Mouse (Mus musculus) embryonic facial prominence, embryonic 13.5 days (tissue): ENCODE measurements around the gene Alk. TPM values are rescaled to one million over a fixed set of nuclear protein-coding genes. Genes with fewer than 3 reads are reported as not detected.

Source experiments
- ATAC-seq: fragments of 200-750 bp; cut with Nextera tagmentation; 2 replicates; pipeline ENCODE4 v1.8.0; 2017; ENCODE audit warnings: low read depth; ENCODE audit not compliant: insufficient number of reproducible peaks, insufficient read depth, low FRiP score, low TSS enrichment
- H3K27ac ChIP-seq: fragments of 300-500 bp; sonication (generic); 2 replicates; pipeline ENCODE4 v1.5.1; 2015; ENCODE audit warnings: moderate library complexity, mild to moderate bottlenecking, inconsistent platforms
- H3K27me3 ChIP-seq: fragments of 300-500 bp; sonication (generic); 2 replicates; pipeline ENCODE4 v1.6.1; 2015; ENCODE audit warnings: mild to moderate bottlenecking, inconsistent platforms
- H3K36me3 ChIP-seq: fragments of 300-500 bp; sonication (generic); 2 replicates; pipeline ENCODE4 v1.6.1; 2015; ENCODE audit warnings: mild to moderate bottlenecking, inconsistent platforms
- H3K4me1 ChIP-seq: fragments of 300-500 bp; sonication (generic); 2 replicates; pipeline ENCODE4 v1.6.1; 2015; ENCODE audit warnings: inconsistent platforms
- H3K4me2 ChIP-seq: fragments of 300-500 bp; sonication (generic); 2 replicates; pipeline ENCODE4 v1.6.1; 2015; ENCODE audit warnings: moderate library complexity, mild to moderate bottlenecking, inconsistent platforms
- H3K4me3 ChIP-seq: fragments of 300-500 bp; sonication (generic); 2 replicates; pipeline ENCODE4 v1.5.1; 2015; ENCODE audit warnings: mild to moderate bottlenecking, inconsistent platforms
- H3K9ac ChIP-seq: fragments of 300-500 bp; sonication (generic); 2 replicates; pipeline ENCODE4 v1.6.1; 2015; ENCODE audit warnings: mild to moderate bottlenecking, inconsistent platforms
- H3K9me3 ChIP-seq: fragments of 300-500 bp; sonication (generic); 2 replicates; pipeline ENCODE4 v1.6.1; 2016; ENCODE audit warnings: inconsistent platforms
- WGBS: fragments of 180-500 bp; shearing (Covaris S2); methylation state at CpG from one replicate; pipeline ENCODE4 v1.1.7; 2015; ENCODE audit warnings: mixed read lengths; 5-methylcytosine and 5-hydroxymethylcytosine counted together
- polyA plus RNA-seq: library from polyadenylated mRNA; unstranded; fragments of >200 nt; fragmentation: Nextera tagmentation; extraction: Ambion mirVana; gene quantifications from 2 replicates; pipeline ENCODE4 v1.2.1, GENCODE M21; 2015

Alk gene
- polyA plus RNA-seq, 1 experiment from 2014 or later, result 0.51 TPM

DNA sequence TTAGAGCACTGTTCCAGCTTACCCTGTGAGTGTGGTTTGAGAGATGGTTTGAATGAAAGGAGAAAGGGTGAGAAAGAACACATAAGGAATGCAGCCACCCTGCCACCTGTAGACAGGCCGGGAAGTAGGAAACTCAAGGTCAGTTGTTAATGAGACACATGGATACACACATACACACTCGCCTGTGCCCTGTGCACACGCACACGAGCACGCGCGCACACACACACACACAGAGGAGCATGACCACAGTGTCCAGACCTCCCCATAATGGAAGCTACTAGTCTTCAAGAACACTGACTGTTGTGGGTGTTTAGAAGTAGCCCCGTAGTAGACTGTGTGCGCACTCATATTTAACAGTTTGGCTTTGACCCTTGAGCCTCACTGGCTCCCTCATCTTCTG lies 424.2 kb downstream of the Alk start:
- H3K27me3 ChIP-seq, result no peaks in the 10 kb centered on the region
- no peak overlapping the region for H3K27ac ChIP-seq
- H3K4me3 ChIP-seq, result no peak overlapping the region
- H3K36me3 ChIP-seq, result no peaks in the 10 kb centered on the region
- H3K9me3 ChIP-seq, result no peaks in the 10 kb centered on the region
- no peak for ATAC-seq
- H3K4me1 ChIP-seq, result 0 out of 2 replicates have a peak, but pooled peaks cover 7% of the 10 kb centered on the region
- WGBS, result 89% methylated on average over 9 of the region's 9 CpGs
- no peak overlapping the region for H3K4me2 ChIP-seq
- no peak overlapping the region for H3K9ac ChIP-seq

DNA sequence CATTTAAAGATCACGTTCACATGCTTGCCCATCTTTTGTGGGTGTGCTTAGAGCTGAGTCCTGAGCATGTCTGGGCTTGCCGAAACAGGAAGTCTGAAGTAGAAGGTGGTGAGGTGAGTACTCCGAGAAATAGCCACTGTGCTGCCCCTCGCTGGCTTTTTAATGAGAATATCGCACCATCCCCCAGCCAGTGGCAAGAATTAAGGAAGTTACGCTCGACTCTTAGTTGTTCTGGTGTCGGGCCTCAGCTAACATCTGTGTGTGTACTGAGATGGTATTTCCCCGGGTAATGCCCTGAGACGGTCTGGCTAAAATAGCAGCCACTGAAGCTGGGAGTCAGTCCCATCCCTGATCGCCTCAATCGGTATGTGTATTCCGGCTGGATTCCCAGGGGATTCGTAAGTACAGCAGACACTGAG lies 424.7 kb downstream of the Alk start:
- no peak overlapping the region for H3K27ac ChIP-seq
- WGBS, result 88% methylated on average over 14 of the region's 14 CpGs
- no peak overlapping the region for H3K4me3 ChIP-seq
- H3K9me3 ChIP-seq, result no peaks in the 10 kb centered on the region
- H3K27me3 ChIP-seq, result no peaks in the 10 kb centered on the region
- H3K9ac ChIP-seq, result no peak overlapping the region
- no peak for ATAC-seq
- H3K4me1 ChIP-seq, result 0 out of 2 replicates have a peak, but pooled peaks cover 7% of the 10 kb centered on the region
- H3K4me2 ChIP-seq, result no peak overlapping the region
- no peaks in the 10 kb centered on the region for H3K36me3 ChIP-seq

DNA sequence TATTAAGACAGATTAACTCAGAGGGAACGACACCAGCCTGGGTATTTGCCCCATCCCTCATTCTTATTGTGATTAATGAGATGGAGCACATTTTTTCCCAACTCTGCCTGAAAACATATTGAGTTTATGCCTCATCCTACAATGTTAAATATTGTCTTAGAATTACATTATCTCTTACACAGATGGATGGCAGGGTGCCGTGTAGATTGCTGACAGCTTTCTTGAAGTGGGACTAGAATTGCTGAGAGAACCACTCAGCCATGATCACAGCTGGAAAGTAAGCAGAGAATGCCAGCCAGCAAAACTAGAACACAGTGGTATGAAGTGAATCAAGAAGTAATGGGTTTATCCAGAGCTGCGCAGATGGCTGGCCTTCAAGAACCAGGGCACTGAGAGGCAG lies 430.6 kb downstream of the Alk start:
- Histone ChIP-seq H3K36me3 (no peaks in the 10 kb centered on the region), H3K4me3 (no peak overlapping the region), H3K27me3 (no peaks in the 10 kb centered on the region), H3K4me1 (0 out of 2 replicates have a peak, but pooled peaks cover 7% of the 10 kb centered on the region), H3K9me3 (no peaks in the 10 kb centered on the region), H3K4me2 (no peak overlapping the region), H3K9ac (no peak overlapping the region), H3K27ac (no peak overlapping the region)
- 83% methylated on average over 3 of the region's 3 CpGs for WGBS
- no peak for ATAC-seq

DNA sequence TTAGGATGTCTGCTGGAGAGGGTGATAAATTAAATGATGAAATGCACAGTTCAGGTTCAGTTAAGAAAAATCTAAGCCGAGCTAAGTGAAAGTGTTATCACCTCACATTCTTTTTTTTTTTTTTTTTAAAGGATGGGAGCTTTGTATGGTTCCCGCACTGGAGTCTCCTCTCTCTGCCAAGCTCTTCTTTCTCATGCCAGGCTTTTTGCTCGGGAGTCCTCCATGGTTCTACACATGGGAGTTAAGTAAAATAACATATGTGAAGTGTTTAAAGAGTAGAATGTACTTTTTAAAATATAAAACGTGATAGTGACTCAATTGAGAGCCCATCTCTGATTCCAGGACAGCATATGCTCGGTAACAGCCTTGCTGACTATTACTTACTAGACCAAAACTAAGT lies 436.3 kb downstream of the Alk start:
- Histone ChIP-seq H3K27ac (no peak overlapping the region), H3K36me3 (no peaks in the 10 kb centered on the region), H3K4me2 (no peak overlapping the region), H3K9ac (no peak overlapping the region), H3K27me3 (no peaks in the 10 kb centered on the region), H3K9me3 (no peaks in the 10 kb centered on the region), H3K4me3 (no peak overlapping the region), H3K4me1 (no peaks in the 10 kb centered on the region)
- no peak for ATAC-seq
- 83% methylated on average over 5 of the region's 5 CpGs for WGBS

DNA sequence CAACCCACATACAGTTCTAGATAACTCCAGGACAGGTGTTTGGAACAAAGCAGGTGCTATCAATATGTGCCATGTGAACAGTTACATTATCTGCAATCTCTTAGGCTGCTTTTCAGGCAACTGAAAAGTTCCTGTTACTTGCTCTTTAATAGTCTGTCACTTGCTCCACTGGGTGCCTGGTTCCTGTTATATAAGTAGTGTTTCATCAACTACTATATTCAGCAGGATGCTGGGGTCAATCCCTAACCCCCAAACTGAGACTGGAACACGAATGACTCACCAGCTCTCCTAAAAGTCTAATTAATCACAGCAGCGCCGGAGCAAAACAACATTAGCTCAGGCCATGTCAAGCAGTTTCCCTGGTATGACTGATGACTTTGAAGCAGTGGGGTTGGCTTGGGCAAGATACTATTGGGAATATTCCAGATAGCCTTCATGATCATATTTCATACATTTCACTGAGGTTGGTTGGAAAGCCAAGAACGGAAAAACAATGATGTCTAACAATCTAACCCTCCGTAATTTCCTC lies 445.5 kb downstream of the Alk start:
- Histone ChIP-seq H3K4me3 (no peak overlapping the region), H3K27ac (no peak overlapping the region), H3K36me3 (no peaks in the 10 kb centered on the region), H3K9me3 (no peaks in the 10 kb centered on the region), H3K27me3 (no peaks in the 10 kb centered on the region), H3K4me1 (no peaks in the 10 kb centered on the region), H3K4me2 (no peak overlapping the region), H3K9ac (no peak overlapping the region)
- no peak for ATAC-seq
- 68% methylated on average over 5 of the region's 5 CpGs for WGBS

DNA sequence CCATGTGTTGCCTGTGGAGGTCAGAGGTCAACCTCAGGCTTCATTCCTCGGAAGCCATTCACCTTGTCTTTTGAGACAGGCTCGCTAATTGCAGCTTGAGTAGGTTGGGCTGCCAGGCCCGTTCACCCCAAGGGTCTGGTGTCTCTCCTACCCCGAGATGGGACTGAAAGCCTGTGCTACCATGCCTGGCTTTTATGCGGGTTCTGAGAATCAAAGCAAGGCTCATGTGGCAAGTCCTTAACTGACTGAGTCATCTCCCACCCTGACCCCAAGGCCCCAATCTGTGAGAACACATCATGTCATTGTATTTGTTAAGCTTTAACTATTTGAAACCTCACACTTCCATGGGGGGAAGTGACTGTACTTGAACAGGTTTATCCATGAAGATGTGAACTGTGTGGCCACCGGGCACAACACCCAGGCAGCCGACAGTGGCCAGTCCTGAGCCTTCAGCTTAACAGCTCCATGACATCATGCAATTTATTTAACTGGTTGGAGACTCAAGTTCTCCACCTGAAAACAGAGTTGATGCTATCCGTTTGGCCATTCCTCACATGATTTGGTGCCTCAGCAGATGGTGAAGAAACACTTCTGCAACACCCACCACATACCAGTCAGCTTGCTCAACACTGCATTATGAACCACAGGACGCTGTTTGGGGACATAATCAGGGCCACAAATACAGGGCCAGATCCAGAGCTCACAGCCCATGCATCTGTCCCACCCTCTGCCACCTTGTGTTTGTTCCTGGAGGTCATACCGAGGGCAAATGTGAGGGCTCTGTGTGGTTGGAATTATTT lies 446.4 kb downstream of the Alk start:
- Histone ChIP-seq H3K36me3 (no peaks in the 10 kb centered on the region), H3K4me3 (no peak overlapping the region), H3K27ac (no peak overlapping the region), H3K9ac (no peak overlapping the region), H3K4me1 (no peaks in the 10 kb centered on the region), H3K9me3 (no peaks in the 10 kb centered on the region), H3K27me3 (no peaks in the 10 kb centered on the region), H3K4me2 (no peak overlapping the region)
- WGBS, result 68% methylated on average over 10 of the region's 10 CpGs
- ATAC-seq, result no peak

DNA sequence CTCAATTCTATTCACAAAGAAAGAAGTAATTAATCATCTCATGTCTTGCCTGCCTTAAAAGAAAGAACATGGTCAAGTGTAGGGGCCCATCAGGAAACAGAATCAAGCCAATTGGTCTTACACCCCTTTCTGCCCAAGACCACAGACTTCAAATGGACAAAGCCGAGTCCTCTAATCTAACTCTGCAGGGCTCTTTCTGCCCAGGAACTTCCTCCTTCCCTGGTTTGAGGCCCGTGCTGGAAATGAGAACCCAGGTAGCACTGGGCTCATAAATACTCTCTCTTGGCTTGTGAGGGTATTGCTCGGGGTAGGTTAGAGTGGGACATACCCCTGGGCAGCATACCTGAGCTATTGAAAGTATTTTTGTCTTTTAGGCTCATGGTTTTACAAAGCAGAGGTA lies 451.4 kb downstream of the Alk start:
- H3K4me3 ChIP-seq, result no peak overlapping the region
- no peak overlapping the region for H3K9ac ChIP-seq
- WGBS, result 81% methylated on average over 3 of the region's 3 CpGs
- H3K9me3 ChIP-seq, result no peaks in the 10 kb centered on the region
- no peak overlapping the region for H3K4me2 ChIP-seq
- ATAC-seq, result no peak
- H3K36me3 ChIP-seq, result no peaks in the 10 kb centered on the region
- H3K27me3 ChIP-seq, result no peaks in the 10 kb centered on the region
- no peaks in the 10 kb centered on the region for H3K4me1 ChIP-seq
- H3K27ac ChIP-seq, result no peak overlapping the region

DNA sequence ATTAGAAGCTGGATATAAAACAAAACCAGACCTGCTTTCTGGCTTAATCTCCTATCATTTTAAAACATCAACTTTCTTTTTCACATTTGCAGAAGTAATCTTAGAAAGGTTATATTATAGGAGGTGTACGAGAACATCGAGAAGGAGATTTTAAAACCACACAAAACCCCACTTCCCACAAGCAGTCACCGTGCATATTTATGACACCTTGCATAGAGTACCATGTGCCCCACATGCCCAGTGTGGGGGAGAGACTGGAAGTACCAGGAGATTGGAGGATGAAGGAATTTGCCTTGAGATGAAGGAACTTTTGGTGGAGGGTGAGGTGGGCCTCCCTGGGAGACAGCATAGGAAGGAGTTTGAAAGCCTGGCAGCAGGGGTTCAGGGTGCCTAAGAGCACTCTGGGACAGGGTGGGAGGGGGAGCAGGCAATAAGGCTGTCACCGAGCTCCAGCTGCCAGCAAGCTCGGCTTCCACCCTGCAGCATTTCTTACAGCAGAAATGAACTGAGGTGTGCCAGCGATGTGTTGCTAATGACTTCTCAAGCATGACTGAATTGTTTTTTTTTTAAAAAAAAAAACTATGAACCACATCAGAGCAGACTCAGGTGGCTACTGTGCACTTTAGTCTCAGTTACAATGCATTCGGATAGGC lies 459.4 kb downstream of the Alk start:
- Histone ChIP-seq H3K4me2 (no peak overlapping the region), H3K4me1 (no peaks in the 10 kb centered on the region), H3K4me3 (no peak overlapping the region), H3K36me3 (no peaks in the 10 kb centered on the region), H3K27me3 (no peaks in the 10 kb centered on the region), H3K27ac (no peak overlapping the region), H3K9ac (no peak overlapping the region), H3K9me3 (no peaks in the 10 kb centered on the region)
- ATAC-seq, result no peak
- 60% methylated on average over 7 of the region's 7 CpGs for WGBS

DNA sequence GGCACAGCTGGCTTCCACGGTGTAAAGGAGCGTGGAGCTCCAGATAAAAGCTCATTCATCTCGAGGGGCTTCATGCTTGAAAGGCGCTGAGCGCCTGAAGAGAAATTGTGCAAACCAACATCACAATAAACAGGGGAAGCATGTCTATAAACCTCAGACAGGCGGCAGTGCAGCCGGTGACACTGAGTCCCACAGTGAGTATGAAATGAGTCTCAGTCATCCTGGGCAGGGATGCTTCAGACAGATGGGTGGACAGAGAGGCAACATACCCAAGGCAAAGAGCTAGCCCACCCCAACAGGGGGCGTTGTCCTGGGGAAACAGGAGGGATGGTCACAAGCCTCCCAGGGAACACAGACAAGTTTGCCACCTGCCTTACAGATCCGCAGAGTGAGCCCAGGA lies 460.0 kb downstream of the Alk start:
- ATAC-seq, result no peak

DNA sequence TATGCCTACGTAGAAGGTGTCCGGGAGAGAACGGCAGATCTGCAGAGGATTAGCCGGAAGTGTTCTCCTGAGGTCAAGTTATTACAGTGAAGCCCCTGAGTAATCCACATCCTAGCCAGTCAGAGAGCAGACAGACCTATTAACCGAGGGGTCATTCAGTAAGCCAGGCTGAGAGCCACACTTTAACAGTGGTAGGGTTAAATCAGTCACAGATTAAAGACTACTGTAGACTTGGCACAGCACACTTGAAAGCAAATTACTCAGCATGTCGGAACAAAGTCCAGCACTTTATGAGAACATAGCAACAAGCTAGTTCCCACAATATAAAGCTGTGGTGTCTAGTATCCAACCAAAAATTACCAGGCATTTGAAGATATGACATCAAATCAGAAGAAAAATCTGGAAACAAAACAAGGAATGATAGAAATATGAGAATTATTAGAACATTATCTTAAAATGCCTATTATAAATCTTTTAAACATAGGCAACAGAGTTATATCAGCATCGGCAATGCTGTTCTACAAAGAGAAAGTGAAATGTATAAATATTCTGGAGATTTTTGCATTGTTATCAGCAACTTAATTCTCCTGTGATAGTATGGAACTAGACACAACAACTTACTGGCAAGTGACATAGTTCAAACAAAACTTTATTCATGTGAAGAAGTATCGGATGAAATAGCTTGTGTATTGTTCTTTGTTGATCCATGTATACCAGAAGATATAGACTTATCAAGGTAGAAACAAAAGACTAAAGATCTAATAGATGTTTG lies 472.1 kb downstream of the Alk start:
- no peak overlapping the region for H3K4me2 ChIP-seq
- no peak overlapping the region for H3K27ac ChIP-seq
- no peak overlapping the region for H3K4me3 ChIP-seq
- H3K9ac ChIP-seq, result no peak overlapping the region
- H3K4me1 ChIP-seq, result no peaks in the 10 kb centered on the region
- H3K36me3 ChIP-seq, result no peaks in the 10 kb centered on the region
- ATAC-seq, result no peak
- 70% methylated on average over 8 of the region's 8 CpGs for WGBS
- H3K27me3 ChIP-seq, result no peaks in the 10 kb centered on the region
- no peaks in the 10 kb centered on the region for H3K9me3 ChIP-seq

More for the DNA sequence above, 460.0 kb downstream of the Alk start:
- Histone ChIP-seq H3K27ac (no peak overlapping the region), H3K9ac (no peak overlapping the region), H3K9me3 (no peaks in the 10 kb centered on the region), H3K4me2 (no peak overlapping the region), H3K4me1 (no peaks in the 10 kb centered on the region), H3K36me3 (no peaks in the 10 kb centered on the region), H3K4me3 (no peak overlapping the region), H3K27me3 (no peaks in the 10 kb centered on the region)
- 77% methylated on average over 9 of the region's 9 CpGs for WGBS

DNA sequence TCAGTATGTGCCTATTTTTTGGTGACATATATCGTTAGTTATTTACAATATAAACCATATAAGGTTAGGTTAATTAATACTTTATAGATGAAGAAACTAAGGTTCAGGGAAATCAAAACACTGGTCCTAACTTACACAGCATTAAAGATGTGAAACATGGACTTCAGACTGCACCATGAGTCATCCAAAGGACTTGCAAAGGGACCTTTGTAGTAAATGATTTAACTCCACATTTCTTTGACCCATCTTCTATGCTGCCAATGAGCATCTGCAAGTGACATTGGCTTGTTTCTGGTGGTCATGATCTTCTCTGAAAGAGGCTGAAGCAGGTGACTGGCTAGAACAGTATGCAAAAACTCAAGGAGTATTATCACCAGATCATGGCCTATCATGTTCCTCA lies 482.8 kb downstream of the Alk start:
- no peak overlapping the region for H3K27ac ChIP-seq
- 96% methylated on average over 1 of the region's 1 CpGs for WGBS
- no peak for ATAC-seq

More for the DNA sequence above, 482.8 kb downstream of the Alk start:
- H3K36me3 ChIP-seq, result no peaks in the 10 kb centered on the region
- H3K4me2 ChIP-seq, result no peak overlapping the region
- H3K9ac ChIP-seq, result no peak overlapping the region
- no peaks in the 10 kb centered on the region for H3K27me3 ChIP-seq
- no peak overlapping the region for H3K4me3 ChIP-seq
- H3K4me1 ChIP-seq, result no peaks in the 10 kb centered on the region
- H3K9me3 ChIP-seq, result no peaks in the 10 kb centered on the region
